Mouse (Mus musculus) thymus, postnatal 14 days (tissue): ENCODE measurements around the gene Car12.
A peak's percentile ranks its signal among the peaks of the same experiment; 100 is the strongest.

ENCODE experiments used
- DNase-seq: peaks from one replicate; pipeline ENCODE4 v3.0.0; 2021

Car12 gene

DNA sequence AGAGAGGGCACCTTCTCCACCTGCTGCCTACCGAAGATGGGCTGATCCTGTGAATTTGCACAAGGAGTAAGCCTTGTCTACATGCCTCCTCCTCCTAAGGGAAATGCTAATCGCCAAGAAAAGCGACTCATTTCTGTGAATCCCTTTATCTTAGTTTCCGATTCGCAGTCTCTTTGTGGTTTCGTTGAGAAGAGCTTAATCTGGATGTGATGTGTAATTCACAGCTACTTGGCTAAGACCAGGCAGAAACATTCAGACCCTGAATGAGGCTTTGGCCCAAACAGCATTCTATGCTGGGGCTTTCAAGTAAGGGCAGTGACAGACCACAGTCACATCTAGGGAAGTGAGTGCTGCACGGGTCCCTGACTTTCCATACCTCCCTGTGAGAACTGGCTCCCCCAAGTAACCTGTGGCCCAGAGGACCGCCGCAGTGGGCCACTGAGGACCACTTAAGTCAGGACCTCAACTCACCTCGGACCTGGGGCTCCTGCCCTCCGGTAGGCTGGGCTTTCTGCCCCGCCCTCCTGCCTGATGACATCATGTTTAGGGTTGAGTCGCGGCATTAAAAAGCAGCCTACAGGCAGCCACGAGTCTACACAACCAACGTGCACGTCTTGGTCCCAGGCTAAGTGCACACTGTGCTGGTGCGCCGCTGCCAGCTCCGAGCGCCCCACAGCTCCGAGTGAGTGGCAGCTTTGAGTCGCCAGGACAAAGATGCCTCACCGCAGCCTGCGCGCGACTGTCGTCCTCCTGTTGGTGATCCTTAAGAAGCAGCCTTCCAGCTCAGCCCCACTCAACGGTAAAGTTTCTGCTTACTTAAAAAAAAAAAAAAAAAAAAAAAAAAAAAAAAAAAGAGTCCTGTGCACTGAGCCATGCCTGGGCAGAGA lies at the start of gene Car12:
TSS of gene Car12 (plus strand) at position 552 of the 887 bp plus-strand sequence.
- DNase-seq: peak; percentile 56

GRCm38 (mm10) chr9:66663764-66664163 lies 49.7 kb upstream of the Car12 start:
- DNase-seq: no peak

GRCm38 (mm10) chr9:66664561-66664960 lies 48.9 kb upstream of the Car12 start:
- DNase-seq: no peak

DNA sequence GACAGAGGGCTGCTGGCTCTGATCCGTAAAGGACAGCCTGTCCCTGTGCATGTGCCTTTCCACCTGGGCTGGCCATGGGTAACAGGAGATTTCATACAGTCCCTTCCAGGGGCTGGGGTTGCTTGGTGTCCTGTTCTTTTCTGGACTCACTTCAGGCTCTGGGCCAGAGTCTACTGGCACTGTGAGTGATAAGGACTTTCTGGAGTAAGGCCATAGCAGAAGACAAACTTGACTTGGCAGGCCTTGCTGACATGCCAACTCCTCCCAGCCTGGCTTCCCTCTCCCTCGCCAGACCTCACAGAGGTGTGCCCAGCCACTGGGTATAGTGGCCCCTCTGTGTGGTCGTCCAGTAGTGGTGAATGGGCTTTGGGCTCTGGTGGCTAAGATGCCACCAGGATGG lies 47.3 kb upstream of the Car12 start:
- DNase-seq: no peak

DNA sequence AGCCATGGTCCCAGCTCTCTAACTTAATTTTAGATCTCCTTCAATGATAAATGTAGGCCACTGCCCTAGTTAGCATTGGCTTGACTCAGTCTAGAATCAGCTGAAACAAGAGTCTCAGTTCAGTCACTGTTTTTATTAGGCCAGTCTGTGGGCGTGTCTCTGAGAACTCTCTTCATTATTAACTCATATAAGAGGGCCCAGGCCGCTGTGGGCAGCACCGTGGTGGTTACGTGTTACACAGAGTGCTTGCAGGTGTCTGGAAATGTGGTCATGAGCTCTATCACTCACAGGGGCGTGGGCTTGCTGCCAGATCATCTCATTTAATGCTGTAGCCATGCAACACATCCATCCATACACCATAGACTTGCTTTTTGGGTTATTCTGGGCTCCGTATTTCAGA lies 46.4 kb upstream of the Car12 start:
- DNase-seq: no peak

- no peak for DNase-seq
Observed at GRCm38 (mm10) chr9:66667868-66668267, 45.6 kb upstream of the Car12 start.

DNA sequence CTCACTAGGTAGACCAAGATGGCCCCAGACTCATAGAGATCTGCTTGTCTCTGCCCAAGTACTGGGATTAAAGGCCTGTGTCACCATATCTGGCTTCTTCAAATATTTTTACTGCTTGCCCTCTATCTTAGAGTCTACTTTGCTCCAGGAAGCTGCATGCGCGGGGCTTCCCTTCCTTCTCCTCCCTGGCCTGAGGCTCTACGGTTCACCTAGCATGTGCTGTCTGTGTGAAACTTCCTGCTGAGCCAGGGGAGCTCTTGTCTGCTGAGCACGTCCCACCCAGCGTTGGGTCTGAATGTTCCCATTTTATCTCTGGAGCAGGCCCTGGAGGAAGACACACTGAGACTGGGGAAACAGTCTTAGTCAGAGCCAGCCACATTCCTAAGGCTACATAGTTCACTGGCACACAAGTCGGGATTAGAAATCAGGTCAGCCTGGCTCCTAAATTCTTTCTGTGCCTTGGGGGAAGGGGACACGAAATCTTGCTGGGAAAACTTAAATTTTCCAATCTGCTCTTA lies 43.9 kb upstream of the Car12 start:
- DNase-seq: peak; percentile 27

GRCm38 (mm10) chr9:66673771-66674170 lies 39.7 kb upstream of the Car12 start:
- DNase-seq: no peak

DNA sequence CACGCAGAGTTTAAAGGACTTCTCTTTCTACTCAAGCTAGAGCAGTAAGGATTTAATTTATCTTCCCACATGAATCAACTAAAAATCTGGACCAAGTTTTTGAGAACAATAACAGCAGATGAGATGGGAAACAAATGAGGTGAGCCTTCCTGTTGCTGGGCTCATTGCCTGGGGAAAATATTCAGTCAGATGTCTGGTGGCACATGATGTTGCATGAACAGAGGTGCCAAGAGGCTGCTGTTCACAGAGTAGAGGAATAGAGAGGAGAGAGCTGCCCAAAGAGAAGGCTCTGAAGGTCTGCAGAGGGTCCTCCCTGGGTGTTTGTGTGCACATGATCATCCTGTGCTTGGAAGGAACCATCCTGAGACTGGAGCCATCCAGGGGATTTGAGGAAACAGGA lies 37.9 kb upstream of the Car12 start:
- DNase-seq: no peak

GRCm38 (mm10) chr9:66680102-66680501 lies 33.4 kb upstream of the Car12 start:
- peak; percentile 30 for DNase-seq

GRCm38 (mm10) chr9:66682822-66683221 lies 30.7 kb upstream of the Car12 start:
- DNase-seq: no peak

GRCm38 (mm10) chr9:66685730-66686129 lies 27.8 kb upstream of the Car12 start:
- no peak for DNase-seq

DNA sequence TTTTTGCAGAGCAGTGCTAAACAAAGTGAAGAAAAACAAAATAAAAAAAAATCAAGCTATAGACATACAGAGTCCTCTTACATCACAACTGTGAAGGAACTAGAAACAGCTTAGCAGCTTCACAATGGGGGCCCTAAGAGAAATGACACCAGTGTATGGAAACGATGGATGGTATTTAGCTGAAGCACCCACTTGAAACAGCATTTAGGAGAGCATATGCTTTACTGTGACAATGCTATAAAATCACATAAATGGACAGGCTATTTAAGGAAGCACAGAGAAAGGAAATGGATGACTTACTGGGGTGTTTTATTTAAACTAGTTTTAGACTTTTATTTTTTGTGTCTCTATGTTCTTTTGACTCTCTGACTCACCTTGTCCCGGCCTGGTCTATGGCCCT lies 25.8 kb upstream of the Car12 start:
- DNase-seq: no peak

GRCm38 (mm10) chr9:66691683-66692305 lies 21.7 kb upstream of the Car12 start:
- DNase-seq: peak; percentile 49

GRCm38 (mm10) chr9:66697355-66698140 lies 15.9 kb upstream of the Car12 start:
- no peak for DNase-seq

DNA sequence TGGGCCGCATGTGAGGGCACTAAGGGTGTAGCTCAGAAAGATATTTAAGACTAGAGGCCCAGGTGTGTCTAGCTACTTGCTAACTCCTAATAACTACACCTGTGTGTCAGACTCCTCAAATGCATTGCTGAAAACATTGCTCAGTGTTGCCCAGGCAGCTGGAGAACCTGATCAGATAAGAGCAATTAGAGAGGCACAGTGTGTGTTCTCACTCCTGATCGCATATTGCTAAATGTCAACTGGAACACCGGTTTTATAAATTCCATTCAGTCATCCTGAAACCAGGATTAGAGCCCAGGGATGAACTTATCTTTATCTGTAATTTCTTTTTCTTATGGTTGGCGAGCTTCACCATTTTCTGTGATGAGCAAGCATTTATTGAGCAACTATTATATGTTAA lies 13.7 kb upstream of the Car12 start:
- DNase-seq: no peak

- DNase-seq: no peak
Observed at GRCm38 (mm10) chr9:66703002-66703401, 10.5 kb upstream of the Car12 start.

DNA sequence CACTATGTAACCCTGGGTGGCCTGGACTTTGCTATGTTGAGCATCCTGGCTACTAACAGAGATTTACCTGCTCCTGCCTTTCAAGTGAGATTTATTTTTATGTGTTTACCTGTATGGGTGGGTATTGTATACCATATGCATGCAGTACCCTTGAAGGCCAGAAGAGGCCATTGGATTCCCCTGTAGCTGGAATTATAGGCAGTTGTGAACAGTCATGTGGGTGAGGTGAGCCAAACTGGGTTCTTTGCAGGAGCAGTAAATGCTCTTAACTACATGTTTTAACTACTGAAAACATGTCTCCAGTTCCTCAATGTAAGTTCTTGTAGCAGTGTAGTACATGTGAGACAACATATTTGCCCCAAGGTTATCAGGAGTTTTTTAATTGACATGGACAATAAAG lies 8.1 kb upstream of the Car12 start:
- DNase-seq: peak; percentile 32

DNA sequence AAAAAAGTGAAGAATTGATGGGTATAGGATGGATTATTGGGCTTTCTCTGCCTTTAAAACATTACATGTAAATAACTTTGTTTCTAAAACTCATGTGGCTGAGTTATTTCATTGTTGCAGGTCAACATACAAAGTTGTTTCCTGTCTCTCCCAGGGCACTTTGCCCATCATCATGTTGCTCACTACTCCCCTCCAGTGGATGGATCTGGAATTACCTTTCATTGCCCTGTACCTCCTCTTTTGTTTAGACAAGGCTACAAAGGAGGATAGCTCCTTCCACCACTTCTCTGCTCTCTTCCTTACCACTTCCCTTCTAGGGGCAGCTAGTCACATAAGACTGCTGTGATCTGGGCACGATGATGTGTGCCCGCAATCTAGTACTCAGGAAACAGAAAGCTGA lies 7.7 kb upstream of the Car12 start:
- peak; percentile 94 for DNase-seq

DNA sequence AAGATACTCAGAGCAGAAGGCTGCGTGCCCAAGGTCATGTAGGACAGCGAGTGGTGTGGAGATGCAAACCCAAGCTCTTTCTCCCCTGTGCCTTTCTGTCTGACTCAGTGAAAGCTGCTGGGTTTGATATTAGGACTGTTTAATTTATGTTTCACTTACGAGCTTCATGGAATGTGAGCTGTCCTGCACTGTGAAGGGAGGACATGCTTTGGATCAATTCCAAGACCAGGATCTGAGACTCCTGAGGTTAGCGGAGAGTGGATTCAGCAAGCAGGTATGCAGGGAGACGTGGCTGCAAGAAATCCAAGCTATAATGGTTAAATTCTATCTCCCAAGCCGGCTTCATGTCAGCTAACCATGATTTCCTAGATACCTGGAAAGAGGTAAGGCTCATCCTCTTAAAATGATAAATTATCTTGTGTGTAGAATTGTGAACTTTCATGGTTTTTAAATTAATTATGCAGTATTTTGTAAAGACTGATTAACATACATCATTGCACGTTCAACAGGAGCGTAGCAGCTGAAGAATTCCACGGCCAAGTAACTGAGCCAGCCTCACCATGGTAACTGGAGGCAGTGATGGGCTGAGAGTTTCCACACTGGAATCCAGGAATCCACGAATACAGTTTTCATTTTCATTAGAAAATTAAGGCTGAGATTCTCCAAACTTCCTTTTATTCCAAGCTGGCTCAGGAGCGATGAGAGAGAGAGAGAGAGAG lies 5.3 kb upstream of the Car12 start:
- DNase-seq: no peak

DNA sequence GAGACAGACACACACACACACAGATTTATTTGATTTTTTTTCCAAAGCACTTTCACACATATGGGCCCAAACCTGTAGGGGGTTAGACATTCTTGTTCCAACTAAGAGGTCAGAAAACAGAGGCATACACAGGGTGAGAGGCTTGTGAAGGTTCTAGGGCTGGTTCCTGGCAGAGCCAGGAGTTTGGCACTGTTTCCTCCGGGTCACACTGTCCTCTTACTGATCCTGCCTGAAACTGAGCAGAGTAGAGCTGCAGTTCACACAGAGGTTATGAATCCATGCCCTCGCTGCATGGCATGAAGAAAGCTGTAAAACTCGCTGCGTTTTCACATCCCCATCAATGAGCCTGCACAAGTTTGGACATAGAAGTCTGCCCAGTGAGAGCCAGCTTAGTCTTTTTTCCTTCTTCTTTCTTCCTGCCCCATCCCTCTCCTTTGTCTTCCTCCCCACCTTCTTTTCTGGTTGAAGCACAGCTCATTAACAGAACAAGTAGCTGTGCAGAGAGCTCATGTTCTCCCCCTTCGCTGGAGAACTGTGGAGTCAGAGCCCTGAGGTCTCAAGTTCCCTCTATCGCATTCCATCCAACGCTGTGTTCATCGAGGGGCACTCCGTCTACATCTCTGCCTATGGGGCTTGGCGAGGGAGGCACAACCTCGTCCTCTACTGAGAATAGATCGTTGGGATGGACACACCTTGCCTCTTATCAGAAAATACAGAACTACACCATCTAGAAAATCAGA lies 4.5 kb upstream of the Car12 start:
- no peak for DNase-seq

- DNase-seq: no peak
Observed at GRCm38 (mm10) chr9:66710626-66711025, 2.9 kb upstream of the Car12 start.
